Mouse (Mus musculus) ES-Bruce4 (cell line): ENCODE data around the gene Pdzrn3.

Experiments used
- CTCF ChIP-seq: IDR thresholded peaks from one replicate; pipeline ENCODE4 v1.8.1; 2011; ENCODE audit warnings: low read depth, low read length
- EP300 ChIP-seq: IDR thresholded peaks from 2 replicates; pipeline ENCODE4 v1.6.1; 2011; ENCODE audit warnings: low read depth, low read length; ENCODE audit not compliant: insufficient read depth
- POLR2A ChIP-seq: IDR thresholded peaks from one replicate; pipeline ENCODE4 v1.8.1; 2011; ENCODE audit warnings: low read length; ENCODE audit not compliant: insufficient read depth

DNA sequence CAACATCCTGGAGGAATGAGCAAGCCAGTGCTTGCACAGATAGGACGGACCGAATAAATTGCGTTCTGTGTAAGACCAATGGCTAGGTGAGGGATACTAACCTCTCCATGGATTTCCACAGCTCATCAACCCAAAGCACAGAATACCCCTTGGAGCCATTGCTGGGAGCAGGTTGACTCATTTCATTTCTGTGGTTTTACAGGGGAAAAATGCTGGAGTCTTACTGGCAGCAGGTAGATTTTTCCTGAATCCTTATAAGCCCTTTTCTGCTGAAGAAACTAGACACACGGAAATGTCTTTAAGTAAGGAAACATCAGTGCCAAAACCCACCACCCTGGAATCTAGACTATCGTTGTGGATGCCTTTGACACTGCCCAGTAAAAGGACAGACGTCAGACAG is 72.2 kb downstream of the Pdzrn3 start:
- TF ChIP-seq POLR2A = no peak
- TF ChIP-seq CTCF = no peak
- TF ChIP-seq EP300 = no peak
